Comparison of ENCODE assay signal across 9 mouse cellular contexts in the genomic region with DNA sequence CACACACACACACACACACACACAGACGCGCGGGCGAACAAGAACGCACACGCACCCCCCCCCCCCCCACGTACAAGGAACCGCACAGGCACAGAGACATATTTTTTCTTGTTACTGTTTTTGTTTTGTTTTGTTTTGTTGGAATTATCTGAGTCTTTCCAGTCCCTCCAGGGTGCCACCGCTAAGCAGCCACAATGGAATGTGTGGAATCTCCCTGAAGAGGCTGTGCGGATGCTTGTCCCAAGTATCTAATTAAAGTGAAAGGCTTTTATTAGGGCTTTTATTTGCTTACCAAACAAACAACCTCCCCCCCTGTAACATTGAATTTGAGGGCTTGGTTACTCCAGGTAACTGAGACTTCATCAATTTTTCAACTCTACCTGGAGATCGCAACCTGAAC.
DNase-seq lines count a peak whose midpoint lies in the region; ATAC-seq lines count a peak whose summit lies in the region.
"Had no signal": no experiment of that assay in that cellular context is flagged by ENCODE, and none has a peak within 500 bp of the region (broad histone marks: within the 10 kb centered on the region; RNA-seq: fewer than 3 reads in every experiment).

No protein-coding gene starts in this region.

- H3K4me2 ChIP-seq in forebrain, embryonic 13.5 days: peak overlapping the region; percentile 33
- H3K4me2 ChIP-seq in midbrain, embryonic 15.5 days: peak overlapping the region; percentile 33

- no peak overlapping the region for H3K4me3 ChIP-seq in forebrain, embryonic 13.5 days
- H3K4me3 ChIP-seq in midbrain, embryonic 15.5 days: 0 out of 2 replicates have a peak overlapping the region, but pooled peaks have one; percentile 10

- DNase-seq in kidney, postnatal 36 days: peak; percentile 1 to 7
- no peak for DNase-seq in kidney, adult 18-20 months
- peak; percentile 20 for DNase-seq in embryo, embryonic 11 days
- DNase-seq in urinary bladder, postnatal 25 days (ENCODE audit: low spot score): no peak
- DNase-seq in liver: no peak
- DNase-seq: lung, postnatal 4 days had no signal

- H3K9ac ChIP-seq in forebrain, embryonic 13.5 days: no peak overlapping the region
- H3K9ac ChIP-seq in midbrain, embryonic 15.5 days: no peak overlapping the region

- no peaks in the 10 kb centered on the region for H3K9me3 ChIP-seq in forebrain, embryonic 13.5 days (replicated peaks)
- no peaks in the 10 kb centered on the region for H3K9me3 ChIP-seq in midbrain, embryonic 15.5 days

- no peak overlapping the region for H3K27ac ChIP-seq in forebrain, embryonic 13.5 days
- H3K27ac ChIP-seq in midbrain, embryonic 15.5 days: no peak overlapping the region

- no peaks in the 10 kb centered on the region for H3K4me1 ChIP-seq in forebrain, embryonic 13.5 days
- 0 out of 2 replicates have a peak, but pooled peaks cover 3% of the 10 kb centered on the region for H3K4me1 ChIP-seq in midbrain, embryonic 15.5 days

- ATAC-seq in forebrain, embryonic 13.5 days: 0 out of 2 replicates have a peak, but pooled peaks have one; percentile 43
- no peak for ATAC-seq in midbrain, embryonic 15.5 days (replicated peaks)
- no peak for ATAC-seq in erythroid progenitor cell, adult 5-6 weeks (replicated peaks; ENCODE audit: low FRiP score, poor library complexity, severe bottlenecking)

- H3K36me3 ChIP-seq in forebrain, embryonic 13.5 days (ENCODE audit: poor library complexity, severe bottlenecking): no peaks in the 10 kb centered on the region
- H3K36me3 ChIP-seq in midbrain, embryonic 15.5 days (replicated peaks): no peaks in the 10 kb centered on the region

- WGBS in forebrain, embryonic 13.5 days: 9% methylated on average over 5 of the region's 11 CpGs
- WGBS in midbrain, embryonic 15.5 days: 12% methylated on average over 5 of the region's 11 CpGs

- peaks cover 12% of the 10 kb centered on the region for H3K27me3 ChIP-seq in forebrain, embryonic 13.5 days
- H3K27me3 ChIP-seq in midbrain, embryonic 15.5 days (replicated peaks): no peaks in the 10 kb centered on the region

Comparison
In these comparisons a context has a peak if more than half of its experiments do, and no peak if none do; other contexts are left out.
1. DNase-seq: peak in kidney, postnatal 36 days (2 of 2) and embryo, embryonic 11 days (single experiment); none in kidney, adult 18-20 months (single experiment), urinary bladder, postnatal 25 days (single experiment) and liver (single experiment).